Comparison of ENCODE assay signal across 8 mouse cellular contexts in genomic region chr7:5015118-5016001, GRCm38 (mm10). TPM values are rescaled to one million over a fixed set of nuclear protein-coding genes. Genes with fewer than 3 reads are reported as not detected.
DNase-seq lines count a peak whose midpoint lies in the region; ATAC-seq and TF ChIP-seq lines count a peak whose summit lies in the region.

TSS of gene Gm44973 (plus strand) at chr7:5015496.

- peak within 1 kb of the TSS; percentile 99 for H3K27ac ChIP-seq in forebrain, embryonic 13.5 days
- H3K27ac ChIP-seq in liver, embryonic 15.5 days (replicated peaks), result peak within 1 kb of the TSS; percentile 98
- peak within 1 kb of the TSS; percentile 92 for H3K27ac ChIP-seq in neural tube, embryonic 11.5 days (ENCODE audit: low read depth, low read length)
- H3K27ac ChIP-seq in stomach, postnatal 0 days (replicated peaks), result peak within 1 kb of the TSS; percentile 99

- WGBS in forebrain, embryonic 13.5 days, result under 1% methylated on average over 54 of the region's 76 CpGs
- under 1% methylated on average over 75 of the region's 76 CpGs for WGBS in liver, embryonic 15.5 days (ENCODE audit: insufficient replicate concordance)
- under 1% methylated on average over 55 of the region's 76 CpGs for WGBS in neural tube, embryonic 11.5 days
- WGBS in stomach, postnatal 0 days, result under 1% methylated on average over 61 of the region's 76 CpGs

- peak within 1 kb of the TSS; percentile 68 for H3K4me3 ChIP-seq in forebrain, embryonic 13.5 days
- peak within 1 kb of the TSS; percentile 77 for H3K4me3 ChIP-seq in liver, embryonic 15.5 days (replicated peaks)
- H3K4me3 ChIP-seq in neural tube, embryonic 11.5 days (ENCODE audit: low read depth, low read length), result peak within 1 kb of the TSS; percentile 46
- H3K4me3 ChIP-seq in stomach, postnatal 0 days (ENCODE audit: low read depth, low read length), result peak within 1 kb of the TSS; percentile 80

- H3K36me3 ChIP-seq in forebrain, embryonic 13.5 days (ENCODE audit: poor library complexity, severe bottlenecking), result peaks cover 35% of the 10 kb centered on the region
- H3K36me3 ChIP-seq in liver, embryonic 15.5 days (replicated peaks), result peaks cover 46% of the 10 kb centered on the region
- peaks cover 15% of the 10 kb centered on the region for H3K36me3 ChIP-seq in neural tube, embryonic 11.5 days (ENCODE audit: control insufficient read depth, insufficient read depth, low read length)
- peaks cover 21% of the 10 kb centered on the region for H3K36me3 ChIP-seq in stomach, postnatal 0 days (ENCODE audit: control insufficient read depth, insufficient read depth, low read length)

- H3K4me1 ChIP-seq in forebrain, embryonic 13.5 days, result peaks cover 14% of the 10 kb centered on the region
- H3K4me1 ChIP-seq in liver, embryonic 15.5 days (replicated peaks), result peaks cover 36% of the 10 kb centered on the region
- H3K4me1 ChIP-seq in neural tube, embryonic 11.5 days (ENCODE audit: control insufficient read depth, insufficient read depth, low read length), result peaks cover 7% of the 10 kb centered on the region; the same call in 1 of the 2 replicates
- peaks cover 3% of the 10 kb centered on the region; the same call in 1 of the 2 replicates for H3K4me1 ChIP-seq in stomach, postnatal 0 days (replicated peaks; ENCODE audit: control insufficient read depth, insufficient read depth)

- peak; percentile 79 for ATAC-seq in forebrain, embryonic 13.5 days
- ATAC-seq in liver, embryonic 15.5 days (ENCODE audit: insufficient read depth), result peak; percentile 74
- peak; percentile 78 for ATAC-seq in neural tube, embryonic 11.5 days (ENCODE audit: insufficient read depth, low FRiP score, low TSS enrichment)
- peak; percentile 84 for ATAC-seq in stomach, postnatal 0 days (ENCODE audit: low FRiP score, low TSS enrichment)

- H3K27me3 ChIP-seq in forebrain, embryonic 13.5 days, result no peaks in the 10 kb centered on the region
- no peaks in the 10 kb centered on the region for H3K27me3 ChIP-seq in liver, embryonic 15.5 days
- H3K27me3 ChIP-seq in neural tube, embryonic 11.5 days (ENCODE audit: control insufficient read depth, insufficient read depth, low read length), result no peaks in the 10 kb centered on the region
- H3K27me3 ChIP-seq in stomach, postnatal 0 days (ENCODE audit: control insufficient read depth, insufficient read depth, low read length), result no peaks in the 10 kb centered on the region

- no peaks in the 10 kb centered on the region for H3K9me3 ChIP-seq in forebrain, embryonic 13.5 days (replicated peaks)
- H3K9me3 ChIP-seq in liver, embryonic 15.5 days (replicated peaks), result no peaks in the 10 kb centered on the region
- no peaks in the 10 kb centered on the region for H3K9me3 ChIP-seq in neural tube, embryonic 11.5 days (ENCODE audit: control insufficient read depth, low read length)
- H3K9me3 ChIP-seq in stomach, postnatal 0 days (ENCODE audit: control insufficient read depth, low read length), result no peaks in the 10 kb centered on the region

- peak; percentile 95 for DNase-seq in ES-CJ7 (ENCODE audit: low read depth, low spot score)
- DNase-seq in cerebellum, adult 11 months, result peak; percentile 88
- DNase-seq in heart, postnatal 10 days, result peak; percentile 94 to 95
- DNase-seq in kidney, postnatal 4 days, result peak; percentile 97 to 99
- DNase-seq in neural tube, embryonic 11.5 days (ENCODE audit: low spot score), result peak; percentile 96
- DNase-seq in stomach, postnatal 0 days (ENCODE audit: low spot score), result peak; percentile 96

- peak within 1 kb of the TSS; percentile 79 for H3K9ac ChIP-seq in forebrain, embryonic 13.5 days
- peak within 1 kb of the TSS; percentile 81 for H3K9ac ChIP-seq in liver, embryonic 15.5 days
- peak within 1 kb of the TSS; percentile 77 for H3K9ac ChIP-seq in neural tube, embryonic 11.5 days (ENCODE audit: low read length)
- peak within 1 kb of the TSS; percentile 84 for H3K9ac ChIP-seq in stomach, postnatal 0 days (ENCODE audit: low read length)

- H3K4me2 ChIP-seq in forebrain, embryonic 13.5 days, result peak within 1 kb of the TSS; percentile 67
- H3K4me2 ChIP-seq in liver, embryonic 15.5 days, result peak within 1 kb of the TSS; percentile 93
- H3K4me2 ChIP-seq in neural tube, embryonic 11.5 days (ENCODE audit: low read depth), result peak within 1 kb of the TSS; percentile 57
- H3K4me2 ChIP-seq in stomach, postnatal 0 days (replicated peaks; ENCODE audit: low read depth), result peak within 1 kb of the TSS; percentile 74

- no peak; the same call in 1 of the 2 replicates for TF ChIP-seq CTCF in stomach, postnatal 0 days (IDR thresholded peaks at IDR 0.05; ENCODE audit: low read depth)

- TF ChIP-seq EP300 in stomach, postnatal 0 days (optimal IDR thresholded peaks at IDR 0.05), result peak; percentile 32

- intact Hi-C loops in heart, postnatal 10 days (cut with DNase I), result loop anchor here (2.0 to 10.0 kb wide), 2 partner anchors 45 to 1269 kb away; partner anchors contain the start of gene Zfp667

RNA-seq across cellular contexts. Expression of gene Gm44973, which starts in this region (rescaled TPM):
- 1.5 and 2.1 TPM in 2 replicates for polyA plus RNA-seq in forebrain, embryonic 13.5 days (2015; fragmentation: Nextera tagmentation; extraction: Ambion mirVana)
- total RNA-seq in heart, postnatal 10 days (2021), result not detected
- 0.53 and 1.2 TPM in 2 replicates for polyA plus RNA-seq in liver, embryonic 15.5 days (2015; fragmentation: Nextera tagmentation; extraction: Ambion mirVana)
- polyA plus RNA-seq in neural tube, embryonic 11.5 days (2014; fragmentation: Nextera tagmentation; extraction: Ambion mirVana), result 0.36 and 1.1 TPM in 2 replicates
- 3.3 and 3.7 TPM in 2 replicates for polyA plus RNA-seq in stomach, postnatal 0 days (2015; fragmentation: Nextera tagmentation; extraction: Ambion mirVana)

Comparison
In these comparisons a context has a peak if more than half of its experiments do, and no peak if none do; other contexts are left out.
1. Peak in every context shown above with its lines: DNase-seq, ATAC-seq, H3K4me3 ChIP-seq and H3K27ac ChIP-seq.
2. Peak in DNase-seq in heart, postnatal 10 days; RNA of the gene not detected or under 1 TPM.